Mouse (Mus musculus) testis, adult 2 months (tissue): ENCODE results near the gene Foxj3.

Experiments
- CTCF ChIP-seq: fragments of 200-500 bp; IDR thresholded peaks from 2 replicates; pipeline ENCODE4 v1.5.1; 2012; ENCODE audit warnings: low read depth, mild to moderate bottlenecking, inconsistent platforms, low read length, moderate library complexity; ENCODE audit not compliant: control insufficient read depth, insufficient read depth, insufficient replicate concordance
- POLR2A ChIP-seq: fragments of 200-500 bp; IDR thresholded peaks from 2 replicates; pipeline ENCODE4 v1.6.1; 2012; ENCODE audit warnings: low read depth, mild to moderate bottlenecking, inconsistent platforms, low read length, moderate library complexity; ENCODE audit not compliant: control insufficient read depth

GRCm38 (mm10) chr4:119540533-119540890, 3.7 kb downstream of the Foxj3 start:
- TF ChIP-seq CTCF (no peak), POLR2A (no peak)
